Mouse (Mus musculus) E14TG2a.4 (cell line): ENCODE measurements at regions not wholly inside any gene's neighbourhood (a gene's known extent, or its start where the extent isn't known, plus 50 kb on each side); places are given as distances from the start of the nearest gene placed in this dataset.

Experiments
- CTCF ChIP-seq: conservative IDR thresholded peaks from 2 replicates; pipeline ENCODE4 v1.5.1; 2014; ENCODE audit warnings: low read length
- POU5F1 ChIP-seq: IDR thresholded peaks from 2 replicates; pipeline ENCODE4 v1.6.1; 2014; ENCODE audit warnings: low read length, borderline replicate concordance

DNA sequence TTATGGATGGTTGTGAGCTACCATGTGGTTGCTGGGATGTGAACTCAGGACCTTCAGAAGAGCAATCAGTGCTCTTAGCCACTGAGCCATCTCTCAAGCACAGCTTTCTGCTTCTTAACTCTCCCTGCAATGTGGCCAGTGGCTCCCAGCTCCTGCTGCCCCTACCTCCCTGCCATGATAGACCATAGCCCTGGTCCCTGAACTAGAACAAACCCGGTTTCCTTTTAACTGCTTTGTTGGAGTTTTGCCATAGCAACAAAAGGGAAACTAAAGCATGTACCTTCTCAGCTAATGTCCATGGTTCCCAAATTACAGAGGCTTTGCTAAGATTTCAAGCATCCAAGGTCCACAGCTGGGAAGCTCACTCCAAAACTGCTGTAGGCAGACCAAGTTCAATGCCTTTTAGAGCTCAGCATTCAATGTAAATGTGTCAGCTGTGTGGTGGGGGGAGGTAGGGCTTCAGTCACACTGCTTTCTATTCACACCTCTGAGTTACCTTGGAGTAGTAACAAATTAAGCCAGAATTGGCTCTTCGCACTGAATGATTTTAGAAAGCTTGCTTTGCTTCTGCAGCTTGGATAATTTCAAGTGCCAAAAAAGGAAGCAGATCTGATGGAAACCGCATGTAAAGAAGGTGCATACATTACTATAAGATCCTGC is 54.0 kb upstream of the Usp24 start:
- TF ChIP-seq CTCF: no peak
- TF ChIP-seq POU5F1: no peak
